Mouse (Mus musculus) kidney, postnatal 0 days (tissue): ENCODE results near the gene Ostm1. TPM values are rescaled to one million over a fixed set of nuclear protein-coding genes. Genes with fewer than 3 reads are reported as not detected.

Experiments
- ATAC-seq: fragments of 200-750 bp; cut with Nextera tagmentation; replicated peaks from 2 replicates; pipeline ENCODE4 v1.8.0; 2017; ENCODE audit warnings: low read depth, moderate number of reproducible peaks, moderate TSS enrichment, moderate library complexity; ENCODE audit not compliant: low FRiP score
- DNase-seq: peaks from one replicate; pipeline ENCODE4 v3.0.0-alpha.2; 2016; ENCODE audit warnings: low spot score
- H3K27ac ChIP-seq: fragments of 300-500 bp; sonication (generic); 2 replicates; pipeline ENCODE4 v1.5.1; 2014; ENCODE audit warnings: mild to moderate bottlenecking
- H3K27me3 ChIP-seq: fragments of 300-500 bp; sonication (generic); 2 replicates; pipeline ENCODE4 v1.6.1; 2014; ENCODE audit warnings: low read length, mixed read lengths; ENCODE audit not compliant: insufficient read depth
- H3K36me3 ChIP-seq: fragments of 300-500 bp; sonication (generic); 2 replicates; pipeline ENCODE4 v1.6.1; 2014; ENCODE audit warnings: low read length, mixed read lengths; ENCODE audit not compliant: insufficient read depth
- H3K4me1 ChIP-seq: fragments of 300-500 bp; sonication (generic); replicated peaks from 2 replicates; pipeline ENCODE4 v1.6.1; 2014; ENCODE audit warnings: antibody characterized with exemption, low read length, mixed read lengths; ENCODE audit not compliant: insufficient read depth
- H3K4me2 ChIP-seq: fragments of 300-500 bp; sonication (generic); 2 replicates; pipeline ENCODE4 v1.6.1; 2014; ENCODE audit warnings: mild to moderate bottlenecking, low read length, moderate library complexity, mixed read lengths
- H3K4me3 ChIP-seq: fragments of 300-500 bp; sonication (generic); replicated peaks from 2 replicates; pipeline ENCODE4 v1.5.1; 2014; ENCODE audit warnings: low read depth, low read length
- H3K9ac ChIP-seq: fragments of 300-500 bp; sonication (generic); 2 replicates; pipeline ENCODE4 v1.6.1; 2014; ENCODE audit warnings: low read depth, low read length
- H3K9me3 ChIP-seq: fragments of 300-500 bp; sonication (generic); replicated peaks from 2 replicates; pipeline ENCODE4 v1.6.1; 2016; ENCODE audit warnings: low read length, inconsistent platforms, mixed read lengths
- CTCF ChIP-seq: IDR thresholded peaks from 2 replicates; pipeline ENCODE4 v1.5.1; 2016; ENCODE audit warnings: antibody characterized with exemption, low read depth, mild to moderate bottlenecking, moderate library complexity
- WGBS: fragments of 180-500 bp; shearing (Covaris S2); extraction: QIAGEN DNeasy Blood & Tissue Kit; methylation state at CpG from one replicate; pipeline ENCODE4 v1.1.7; 2014; 5-methylcytosine and 5-hydroxymethylcytosine counted together
- polyA plus RNA-seq: library from polyadenylated mRNA; unstranded; fragments of >200 nt; fragmentation: Nextera tagmentation; extraction: Ambion mirVana; gene quantifications from 2 replicates; pipeline ENCODE4 v1.2.1, GENCODE M21; 2015

The Ostm1 gene
- polyA plus RNA-seq, 1 experiment from 2014 or later, result 26.6 TPM

DNA sequence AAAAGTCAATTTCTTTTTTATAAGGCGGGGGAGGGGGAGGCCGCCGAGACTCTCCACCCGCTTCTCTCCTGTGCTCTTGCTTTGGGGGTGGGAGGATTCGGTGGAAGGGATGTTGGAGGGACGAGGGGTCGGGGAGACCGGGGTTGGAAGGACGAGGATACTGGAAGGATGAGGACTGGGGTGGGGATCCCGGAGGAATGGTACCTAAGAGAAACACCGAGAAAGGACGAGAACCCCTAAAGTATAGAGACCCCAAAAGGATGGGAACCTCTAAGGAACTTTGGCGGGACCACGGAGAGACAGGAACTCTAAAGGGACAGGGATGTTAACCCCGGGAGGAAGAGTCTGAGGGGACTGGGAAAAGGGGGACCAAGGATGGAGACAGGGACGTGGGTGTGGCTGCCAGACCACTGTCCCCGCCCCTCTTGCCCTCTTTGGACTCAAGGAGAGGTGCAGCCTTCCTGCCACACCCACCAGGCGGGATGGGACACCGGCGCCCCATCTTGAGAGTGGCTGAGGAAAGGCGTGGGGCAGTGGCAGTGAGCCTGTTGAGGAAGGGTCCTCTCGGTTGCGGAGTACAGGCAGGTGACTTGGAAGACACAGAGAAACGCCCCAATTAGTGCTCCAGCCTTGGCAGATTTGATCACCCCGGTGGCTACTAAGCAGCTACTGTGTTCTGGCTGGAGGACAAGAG lies 8.5 kb downstream of the Ostm1 start:
- Histone ChIP-seq H3K9me3 (no peaks in the 10 kb centered on the region), H3K4me2 (peak overlapping the region; percentile 52), H3K36me3 (no peaks in the 10 kb centered on the region), H3K4me1 (no peaks in the 10 kb centered on the region; the same call in 1 of the 2 replicates), H3K27me3 (peaks cover 84% of the 10 kb centered on the region), H3K4me3 (peak overlapping the region; percentile 28), H3K27ac (no peak overlapping the region), H3K9ac (no peak overlapping the region)
- no peak for TF ChIP-seq CTCF
- DNase-seq (no peak), ATAC-seq (no peak; the same call in 1 of the 2 replicates)
- 2% methylated on average over 25 of the region's 25 CpGs for WGBS

- DNase-seq (no peak), ATAC-seq (no peak)
- Histone ChIP-seq H3K9ac (no peak overlapping the region), H3K4me2 (no peak overlapping the region), H3K9me3 (no peaks in the 10 kb centered on the region), H3K4me3 (no peak overlapping the region), H3K4me1 (no peaks in the 10 kb centered on the region; the same call in 1 of the 2 replicates), H3K27me3 (peaks cover 81% of the 10 kb centered on the region), H3K27ac (no peak overlapping the region), H3K36me3 (no peaks in the 10 kb centered on the region)
- no peak for TF ChIP-seq CTCF
- 15% methylated on average over 7 of the region's 7 CpGs for WGBS
Measured at GRCm38 (mm10) chr10:42593201-42593600, 9.6 kb downstream of the Ostm1 start.

DNA sequence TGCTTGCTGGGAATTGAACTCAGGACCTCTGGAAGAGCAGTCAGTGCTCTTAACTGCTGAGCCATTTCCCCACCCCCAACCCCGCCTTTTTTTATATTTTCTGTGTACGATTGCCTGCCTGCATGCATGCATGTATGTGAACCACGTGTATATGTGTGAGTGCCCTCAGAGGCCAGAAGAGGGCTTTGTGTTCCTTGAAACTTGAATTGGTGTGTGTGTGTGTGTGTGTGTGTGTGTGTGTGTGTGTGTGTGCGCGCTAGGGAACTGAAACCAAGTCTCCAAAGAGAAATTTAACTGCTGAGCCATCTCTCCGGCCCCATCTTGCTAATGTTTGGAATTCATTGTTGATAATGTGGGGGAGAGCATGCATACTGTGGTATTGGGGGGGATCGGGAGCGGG lies 15.0 kb downstream of the Ostm1 start:
- Histone ChIP-seq H3K4me3 (no peak overlapping the region), H3K9me3 (no peaks in the 10 kb centered on the region), H3K4me2 (no peak overlapping the region), H3K4me1 (no peaks in the 10 kb centered on the region), H3K9ac (no peak overlapping the region), H3K36me3 (no peaks in the 10 kb centered on the region), H3K27ac (no peak overlapping the region), H3K27me3 (peaks cover 32% of the 10 kb centered on the region)
- TF ChIP-seq CTCF, result no peak
- WGBS, result 80% methylated on average over 8 of the region's 8 CpGs
- ATAC-seq (no peak), DNase-seq (no peak)

GRCm38 (mm10) chr10:42601556-42601955 lies 17.9 kb downstream of the Ostm1 start:
- no peak overlapping the region for H3K4me3 ChIP-seq
- TF ChIP-seq CTCF, result peak; percentile 51; the same call in 1 of the 2 replicates
- 0 out of 2 replicates have a peak, but pooled peaks cover 10% of the 10 kb centered on the region for H3K27me3 ChIP-seq
- DNase-seq (no peak), ATAC-seq (no peak)
- no peak overlapping the region for H3K27ac ChIP-seq
- H3K9ac ChIP-seq, result no peak overlapping the region
- H3K36me3 ChIP-seq, result no peaks in the 10 kb centered on the region
- 24% methylated on average over 10 of the region's 10 CpGs for WGBS
- H3K4me1 ChIP-seq, result no peaks in the 10 kb centered on the region
- no peaks in the 10 kb centered on the region; the same call in 1 of the 2 replicates for H3K9me3 ChIP-seq
- H3K4me2 ChIP-seq, result no peak overlapping the region

DNA sequence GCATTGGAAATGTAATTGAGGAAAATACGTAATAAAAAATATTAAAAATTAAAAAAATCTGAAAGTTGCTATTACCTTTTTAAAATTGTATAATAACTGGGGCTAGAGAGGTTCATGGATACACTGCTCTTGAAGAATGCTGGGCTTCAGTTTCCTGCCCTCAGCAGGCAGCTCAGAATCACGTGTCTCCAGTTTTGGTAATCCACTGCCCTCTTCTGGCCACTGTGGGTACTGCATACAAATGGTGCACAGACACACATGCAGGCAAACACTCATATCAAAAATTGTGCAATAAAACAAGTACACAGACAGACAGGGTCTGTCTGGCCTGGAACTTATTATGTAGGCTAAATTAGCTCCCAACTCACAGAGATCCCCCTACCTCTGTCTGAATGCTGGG lies 21.3 kb downstream of the Ostm1 start:
- H3K9ac ChIP-seq, result no peak overlapping the region
- no peak for DNase-seq
- H3K4me3 ChIP-seq, result no peak overlapping the region
- WGBS, result 68% methylated on average over 2 of the region's 2 CpGs
- peak; percentile 55 for TF ChIP-seq CTCF
- no peak overlapping the region for H3K4me2 ChIP-seq
- no peaks in the 10 kb centered on the region for H3K4me1 ChIP-seq
- no peaks in the 10 kb centered on the region; the same call in 1 of the 2 replicates for H3K27me3 ChIP-seq
- ATAC-seq, result no peak
- no peaks in the 10 kb centered on the region; the same call in 1 of the 2 replicates for H3K9me3 ChIP-seq
- H3K36me3 ChIP-seq, result no peaks in the 10 kb centered on the region
- no peak overlapping the region for H3K27ac ChIP-seq

- Histone ChIP-seq H3K9ac (no peak overlapping the region), H3K4me1 (no peaks in the 10 kb centered on the region), H3K27me3 (peaks cover 6% of the 10 kb centered on the region; the same call in 1 of the 2 replicates), H3K4me3 (no peak overlapping the region), H3K36me3 (no peaks in the 10 kb centered on the region), H3K4me2 (no peak overlapping the region), H3K9me3 (no peaks in the 10 kb centered on the region; the same call in 1 of the 2 replicates), H3K27ac (no peak overlapping the region)
- ATAC-seq (no peak), DNase-seq (no peak)
- no peak for TF ChIP-seq CTCF
- WGBS, result 70% methylated on average over 4 of the region's 4 CpGs
Measured at GRCm38 (mm10) chr10:42606757-42607156, 23.1 kb downstream of the Ostm1 start.

GRCm38 (mm10) chr10:42613075-42613474 lies 29.5 kb downstream of the Ostm1 start:
- Histone ChIP-seq H3K27ac (no peak overlapping the region), H3K4me3 (no peak overlapping the region), H3K36me3 (no peaks in the 10 kb centered on the region), H3K27me3 (peaks cover 41% of the 10 kb centered on the region), H3K9ac (no peak overlapping the region), H3K4me2 (no peak overlapping the region), H3K4me1 (peaks cover 4% of the 10 kb centered on the region; the same call in 1 of the 2 replicates), H3K9me3 (no peaks in the 10 kb centered on the region)
- ATAC-seq (no peak), DNase-seq (no peak)
- WGBS, result 6% methylated on average over 12 of the region's 12 CpGs
- no peak for TF ChIP-seq CTCF
